Mouse (Mus musculus): ENCODE measurements at regions not wholly inside any gene's neighbourhood (a gene's known extent, or its start where the extent isn't known, plus 50 kb on each side); places are given as distances from the start of the nearest gene placed in this dataset.

GRCm38 (mm10) chr3:142969501-142969900 is 87.7 kb upstream of the Pkn2 start:
- no peak for DNase-seq (ENCODE audit: low spot score in 2 of 2)

- no peak for DNase-seq (ENCODE audit: low spot score in 2 of 2)
Observed at GRCm38 (mm10) chr3:142965604-142966003, 83.8 kb upstream of the Pkn2 start.

- no peak for DNase-seq (ENCODE audit: low spot score in 2 of 2)
Observed at GRCm38 (mm10) chr3:142963818-142964372, 82.1 kb upstream of the Pkn2 start.

- no peak for DNase-seq (ENCODE audit: low spot score in 2 of 2)
Observed at GRCm38 (mm10) chr3:142957768-142958167, 76.0 kb upstream of the Pkn2 start.

- DNase-seq (ENCODE audit: low spot score in 2 of 2), result peak in 1 of 2 experiments; percentile 58
Observed at GRCm38 (mm10) chr3:142948771-142949170, 67.0 kb upstream of the Pkn2 start.

- DNase-seq (ENCODE audit: low spot score in 2 of 2), result no peak
Observed at GRCm38 (mm10) chr3:142941319-142942024, 59.7 kb upstream of the Pkn2 start.

GRCm38 (mm10) chr3:142940874-142941273 is 59.1 kb upstream of the Pkn2 start:
- DNase-seq (ENCODE audit: low spot score in 2 of 2), result no peak

- no peak for DNase-seq (ENCODE audit: low spot score in 2 of 2)
Observed at GRCm38 (mm10) chr3:142939773-142940172, 58.0 kb upstream of the Pkn2 start.

- DNase-seq (ENCODE audit: low spot score in 2 of 2), result no peak
Observed at GRCm38 (mm10) chr3:142935949-142936348, 54.1 kb upstream of the Pkn2 start.

GRCm38 (mm10) chr3:142934326-142934725 is 52.5 kb upstream of the Pkn2 start:
- no peak for DNase-seq (ENCODE audit: low spot score in 2 of 2)

- no peak for DNase-seq (ENCODE audit: low spot score in 2 of 2)
Observed at GRCm38 (mm10) chr3:142933684-142934259, 52.0 kb upstream of the Pkn2 start.
